Mouse (Mus musculus) spleen, adult 2 months (tissue): ENCODE results near the gene Grtp1. TPM values are rescaled to one million over a fixed set of nuclear protein-coding genes. Genes with fewer than 3 reads are reported as not detected.
A peak's percentile ranks its signal among the peaks of the same experiment; 100 is the strongest.

Experiments
- DNase-seq, 2 experiments: peaks; one replicate each; pipeline versions ENCODE4 v3.0.0 to v3.0.0-alpha.2; 2012 to 2021; ENCODE audit warnings: low spot score in 2 of 2, low read depth in 1 of 2
- H3K27ac ChIP-seq: fragments of 200-500 bp; 2 replicates; pipeline ENCODE4 v1.5.1; 2012; ENCODE audit warnings: low read length, inconsistent platforms; ENCODE audit not compliant: insufficient read depth
- H3K27me3 ChIP-seq: fragments of 200-500 bp; 2 replicates; pipeline ENCODE4 v1.6.1; 2012; ENCODE audit warnings: mild to moderate bottlenecking, moderate library complexity, low read length, inconsistent platforms; ENCODE audit not compliant: control insufficient read depth, insufficient read depth
- H3K36me3 ChIP-seq: fragments of 200-500 bp; 2 replicates; pipeline ENCODE4 v1.6.1; 2012; ENCODE audit warnings: mild to moderate bottlenecking, low read length, inconsistent platforms; ENCODE audit not compliant: control insufficient read depth, insufficient read depth
- H3K4me1 ChIP-seq: fragments of 200-500 bp; 2 replicates; pipeline ENCODE4 v1.6.1; 2011; ENCODE audit warnings: inconsistent platforms; ENCODE audit not compliant: control insufficient read depth, insufficient read depth, insufficient read length
- H3K4me3 ChIP-seq: fragments of 200-500 bp; 2 replicates; pipeline ENCODE4 v1.5.1; 2011; ENCODE audit warnings: mild to moderate bottlenecking, inconsistent platforms; ENCODE audit not compliant: insufficient read depth, insufficient read length; ENCODE audit errors: extremely low read depth
- CTCF ChIP-seq: fragments of 200-500 bp; IDR thresholded peaks from 2 replicates; pipeline ENCODE4 v1.5.1; 2011; ENCODE audit warnings: mild to moderate bottlenecking, inconsistent platforms; ENCODE audit not compliant: insufficient read depth, insufficient read length, insufficient replicate concordance; ENCODE audit errors: extremely low read depth
- POLR2A ChIP-seq: fragments of 200-500 bp; IDR thresholded peaks from 2 replicates; pipeline ENCODE4 v1.6.1; 2011; ENCODE audit warnings: low read depth, low read length, inconsistent platforms
- WGBS: fragments of 180-500 bp; shearing (Covaris S2); methylation state at CpG from one replicate; pipeline ENCODE4 v1.1.7; 2018; 5-methylcytosine and 5-hydroxymethylcytosine counted together
- polyA plus RNA-seq: library from polyadenylated mRNA; depleted of rRNA; stranded (reverse); fragments of >200 nt; gene quantifications from 2 replicates; pipeline ENCODE4 v1.2.3, GENCODE M21; 2012; rRNA removed

Gene Grtp1
- 1.1 and 1.6 TPM in 2 replicates for polyA plus RNA-seq

DNA sequence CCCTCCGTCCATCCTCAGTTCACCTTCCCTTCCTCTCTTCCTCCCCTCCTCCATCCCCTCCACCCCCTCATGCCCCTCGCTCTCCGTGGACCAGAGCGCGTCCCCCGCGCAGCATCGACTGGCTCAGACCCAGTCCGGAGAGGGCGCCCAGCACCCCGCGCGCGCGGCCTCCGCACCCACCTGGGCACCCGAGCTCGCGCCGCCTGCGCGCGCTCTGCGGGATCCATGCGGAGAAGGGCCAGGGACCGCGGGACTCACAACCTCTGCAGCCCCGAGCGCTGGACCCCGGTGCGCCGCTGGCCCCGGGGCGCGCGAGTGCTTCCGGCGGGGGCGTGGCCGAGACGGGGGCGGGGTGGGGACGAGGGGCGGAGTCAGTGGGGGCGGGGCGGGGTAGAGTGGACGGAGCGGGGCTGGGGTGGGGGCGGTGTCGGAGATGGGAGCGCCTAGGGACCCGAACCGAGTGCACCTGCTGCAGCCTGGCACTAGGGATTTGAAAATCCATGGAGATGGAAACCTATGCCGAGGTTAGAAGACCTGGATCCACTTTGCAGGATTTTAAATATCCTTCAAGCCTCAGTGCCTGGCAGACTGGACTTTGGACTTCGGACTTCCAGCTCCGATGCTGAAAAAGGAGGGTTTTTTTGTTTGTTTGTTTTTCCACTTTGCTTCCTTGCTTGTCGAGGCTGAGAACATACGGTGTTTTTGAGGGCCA lies at the start of gene Grtp1:
Gene Grtp1 (minus strand): TSS at position 320 of the 712 bp plus-strand sequence.
- 3% methylated on average over 54 of the region's 58 CpGs for WGBS
- H3K27ac ChIP-seq, result no peak within 1 kb of the TSS; the same call in 1 of the 2 replicates

DNA sequence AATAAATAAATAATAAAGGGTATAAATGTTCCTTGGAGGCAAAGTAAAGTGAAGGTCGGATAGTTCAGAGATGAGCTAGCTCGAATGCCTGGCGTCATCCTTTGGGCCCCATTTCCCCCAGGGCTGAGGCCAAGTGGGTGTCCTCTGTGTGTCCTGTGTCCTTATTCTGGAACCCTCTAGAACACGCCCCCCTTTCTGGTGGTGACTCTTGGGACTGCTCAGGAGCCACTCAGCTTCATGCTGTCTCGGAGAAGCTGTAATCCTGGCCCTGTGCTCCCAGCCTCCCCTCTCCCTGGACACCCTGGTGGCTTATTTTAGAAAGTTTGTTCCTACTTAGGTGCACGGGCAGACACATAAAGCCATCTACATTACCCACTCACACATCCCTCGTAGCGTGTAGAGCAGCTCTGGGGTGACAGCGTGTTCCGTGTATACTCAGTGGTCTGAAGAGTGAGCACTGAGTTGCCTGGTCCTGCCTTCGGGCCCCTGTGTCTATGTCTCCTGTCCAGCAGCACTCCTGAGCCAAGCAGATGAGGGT lies 44.0 kb upstream of the Grtp1 start:
- no peak for DNase-seq
- TF ChIP-seq CTCF (no peak), POLR2A (no peak)
- H3K4me3 ChIP-seq, result no peak overlapping the region
- no peaks in the 10 kb centered on the region for H3K27me3 ChIP-seq
- H3K4me1 ChIP-seq, result no peaks in the 10 kb centered on the region
- H3K27ac ChIP-seq, result no peak overlapping the region
- WGBS, result 88% methylated on average over 11 of the region's 11 CpGs
- no peaks in the 10 kb centered on the region for H3K36me3 ChIP-seq

More for the DNA sequence above, at the start of gene Grtp1:
- TF ChIP-seq CTCF (no peak), POLR2A (no peak)
- Histone ChIP-seq H3K4me3 (peak within 1 kb of the TSS; percentile 61), H3K27me3 (peaks cover 13% of the 10 kb centered on the region), H3K4me1 (no peaks in the 10 kb centered on the region; the same call in none of the 2 replicates), H3K36me3 (no peaks in the 10 kb centered on the region)
- DNase-seq, result no peak

GRCm38 (mm10) chr8:13242985-13243870 lies 42.8 kb upstream of the Grtp1 start:
- WGBS, result 82% methylated on average over 10 of the region's 10 CpGs
- H3K27me3 ChIP-seq, result no peaks in the 10 kb centered on the region
- H3K36me3 ChIP-seq, result no peaks in the 10 kb centered on the region
- H3K4me3 ChIP-seq, result no peak overlapping the region
- no peak for DNase-seq
- H3K27ac ChIP-seq, result no peak overlapping the region
- no peaks in the 10 kb centered on the region for H3K4me1 ChIP-seq
- TF ChIP-seq POLR2A, result no peak
- no peak for TF ChIP-seq CTCF

DNA sequence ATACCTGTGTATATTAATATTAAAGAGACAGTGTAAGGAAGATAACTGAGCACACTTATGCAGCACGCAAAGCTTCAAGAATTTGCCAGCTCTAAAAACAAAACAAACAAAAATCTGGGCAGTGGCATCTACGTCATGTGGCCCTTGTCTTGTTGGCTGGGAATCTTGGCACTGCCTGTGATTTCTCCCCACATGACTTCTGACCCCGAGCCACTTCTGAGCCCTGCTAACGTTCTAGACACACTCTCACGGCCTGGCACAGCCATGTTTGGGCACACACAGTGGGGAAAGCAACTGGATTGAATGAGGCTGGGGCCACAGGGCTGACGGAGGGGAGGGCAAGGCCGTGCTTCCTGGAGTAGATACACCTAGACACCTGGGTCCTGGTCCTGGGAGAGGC lies 40.3 kb upstream of the Grtp1 start:
- Histone ChIP-seq H3K27ac (no peak overlapping the region), H3K27me3 (no peaks in the 10 kb centered on the region), H3K36me3 (no peaks in the 10 kb centered on the region), H3K4me3 (no peak overlapping the region), H3K4me1 (no peaks in the 10 kb centered on the region)
- DNase-seq, result no peak
- 80% methylated on average over 7 of the region's 7 CpGs for WGBS
- no peak for TF ChIP-seq CTCF
- no peak for TF ChIP-seq POLR2A

DNA sequence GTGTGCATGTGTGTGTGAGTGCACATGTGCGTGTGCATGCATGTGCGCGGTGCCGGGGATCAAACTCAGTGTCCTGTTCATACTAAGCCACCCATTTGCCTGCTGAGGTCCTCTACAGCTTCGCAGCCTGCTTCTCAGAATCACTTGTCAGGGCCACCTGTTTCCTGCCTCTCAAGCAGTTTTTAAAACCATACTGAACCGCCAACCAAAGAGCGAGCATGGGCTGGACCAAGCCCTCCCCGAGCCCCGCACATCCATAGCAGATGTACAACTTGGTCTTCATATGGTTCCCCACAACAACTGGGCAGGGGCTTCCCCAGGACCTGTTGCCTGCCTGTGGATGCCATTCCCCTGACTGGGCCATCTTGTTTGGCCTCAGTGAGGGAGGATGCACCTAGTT lies 39.6 kb upstream of the Grtp1 start:
- 17% methylated on average over 9 of the region's 9 CpGs for WGBS
- Histone ChIP-seq H3K27ac (no peak overlapping the region), H3K4me3 (no peak overlapping the region), H3K36me3 (no peaks in the 10 kb centered on the region), H3K4me1 (no peaks in the 10 kb centered on the region), H3K27me3 (no peaks in the 10 kb centered on the region)
- TF ChIP-seq POLR2A (no peak), CTCF (no peak)
- no peak for DNase-seq

- TF ChIP-seq POLR2A (no peak), CTCF (no peak)
- Histone ChIP-seq H3K27ac (no peak overlapping the region), H3K27me3 (no peaks in the 10 kb centered on the region), H3K4me1 (no peaks in the 10 kb centered on the region), H3K36me3 (no peaks in the 10 kb centered on the region), H3K4me3 (no peak overlapping the region)
- no peak for DNase-seq
- 84% methylated on average over 13 of the region's 13 CpGs for WGBS
Observed at GRCm38 (mm10) chr8:13234803-13235202, 34.4 kb upstream of the Grtp1 start.
